Mouse (Mus musculus): ENCODE results near the gene Krt10. TPM values are rescaled to one million over a fixed set of nuclear protein-coding genes. Genes with fewer than 3 reads are reported as not detected.

The Krt10 gene
- polyA plus RNA-seq, 1 experiment from 2014 or later = 24.0 TPM

GRCm38 (mm10) chr11:99413247-99413646, 24.1 kb upstream of the Krt10 start:
- ATAC-seq (ENCODE audit: insufficient number of reproducible peaks, low FRiP score, low TSS enrichment, low read depth) (no peak), DNase-seq (ENCODE audit: low spot score) (peak; percentile 61)
- WGBS = 21% methylated on average over 6 of the region's 6 CpGs
- H3K9ac ChIP-seq (ENCODE audit: low read length) = no peak overlapping the region
- H3K4me1 ChIP-seq (ENCODE audit: control insufficient read depth, insufficient read depth, low read length) = no peaks in the 10 kb centered on the region
- H3K36me3 ChIP-seq (ENCODE audit: control insufficient read depth, insufficient read depth, low read length) = no peaks in the 10 kb centered on the region
- H3K4me2 ChIP-seq (ENCODE audit: low read depth, severe bottlenecking) = no peak overlapping the region
- no peaks in the 10 kb centered on the region for H3K9me3 ChIP-seq (ENCODE audit: control insufficient read depth, low read length)
- no peaks in the 10 kb centered on the region for H3K27me3 ChIP-seq (ENCODE audit: control insufficient read depth, insufficient read depth, low read length)
- H3K4me3 ChIP-seq (ENCODE audit: low read depth, low read length) = no peak overlapping the region
- no peak overlapping the region for H3K27ac ChIP-seq (replicated peaks; ENCODE audit: low read depth, low read length)

GRCm38 (mm10) chr11:99406186-99406585, 17.0 kb upstream of the Krt10 start:
- no peak overlapping the region for H3K4me3 ChIP-seq (ENCODE audit: low read depth, low read length)
- H3K36me3 ChIP-seq (ENCODE audit: control insufficient read depth, insufficient read depth, low read length) = no peaks in the 10 kb centered on the region
- ATAC-seq (ENCODE audit: insufficient number of reproducible peaks, low FRiP score, low TSS enrichment, low read depth) = no peak
- no peak overlapping the region for H3K4me2 ChIP-seq (ENCODE audit: low read depth, severe bottlenecking)
- no peak for DNase-seq (ENCODE audit: low spot score)
- H3K27ac ChIP-seq (replicated peaks; ENCODE audit: low read depth, low read length) = no peak overlapping the region
- WGBS = 80% methylated on average over 10 of the region's 10 CpGs
- H3K9me3 ChIP-seq (ENCODE audit: control insufficient read depth, low read length) = no peaks in the 10 kb centered on the region
- H3K4me1 ChIP-seq (ENCODE audit: control insufficient read depth, insufficient read depth, low read length) = no peaks in the 10 kb centered on the region
- H3K9ac ChIP-seq (ENCODE audit: low read length) = no peak overlapping the region
- H3K27me3 ChIP-seq (ENCODE audit: control insufficient read depth, insufficient read depth, low read length) = no peaks in the 10 kb centered on the region

GRCm38 (mm10) chr11:99399956-99400549, 10.9 kb upstream of the Krt10 start:
- ATAC-seq (ENCODE audit: insufficient number of reproducible peaks, low FRiP score, low TSS enrichment, low read depth) = no peak
- Histone ChIP-seq H3K27ac (replicated peaks; ENCODE audit: low read depth, low read length) (no peak overlapping the region), H3K4me3 (ENCODE audit: low read depth, low read length) (no peak overlapping the region), H3K9me3 (ENCODE audit: control insufficient read depth, low read length) (no peaks in the 10 kb centered on the region), H3K9ac (ENCODE audit: low read length) (no peak overlapping the region), H3K27me3 (ENCODE audit: control insufficient read depth, insufficient read depth, low read length) (no peaks in the 10 kb centered on the region), H3K4me1 (ENCODE audit: control insufficient read depth, insufficient read depth, low read length) (no peaks in the 10 kb centered on the region), H3K36me3 (ENCODE audit: control insufficient read depth, insufficient read depth, low read length) (no peaks in the 10 kb centered on the region), H3K4me2 (ENCODE audit: low read depth, severe bottlenecking) (no peak overlapping the region)
- 88% methylated on average over 13 of the region's 13 CpGs for WGBS
- DNase-seq (ENCODE audit: low spot score) = no peak

- no peaks in the 10 kb centered on the region for H3K27me3 ChIP-seq (ENCODE audit: control insufficient read depth, insufficient read depth, low read length)
- WGBS = 67% methylated on average over 8 of the region's 8 CpGs
- no peak overlapping the region for H3K4me3 ChIP-seq (ENCODE audit: low read depth, low read length)
- no peak for DNase-seq (ENCODE audit: low spot score)
- no peak overlapping the region for H3K27ac ChIP-seq (replicated peaks; ENCODE audit: low read depth, low read length)
- H3K9ac ChIP-seq (ENCODE audit: low read length) = no peak overlapping the region
- H3K4me1 ChIP-seq (ENCODE audit: control insufficient read depth, insufficient read depth, low read length) = no peaks in the 10 kb centered on the region
- H3K36me3 ChIP-seq (ENCODE audit: control insufficient read depth, insufficient read depth, low read length) = no peaks in the 10 kb centered on the region
- no peaks in the 10 kb centered on the region for H3K9me3 ChIP-seq (ENCODE audit: control insufficient read depth, low read length)
- no peak for ATAC-seq (ENCODE audit: insufficient number of reproducible peaks, low FRiP score, low TSS enrichment, low read depth)
- H3K4me2 ChIP-seq (ENCODE audit: low read depth, severe bottlenecking) = no peak overlapping the region
These were observed 9.7 kb upstream of the Krt10 start for GRCm38 (mm10) chr11:99398832-99399231.

- WGBS = 86% methylated on average over 3 of the region's 3 CpGs
- Histone ChIP-seq H3K4me1 (ENCODE audit: control insufficient read depth, insufficient read depth, low read length) (no peaks in the 10 kb centered on the region), H3K27me3 (ENCODE audit: control insufficient read depth, insufficient read depth, low read length) (no peaks in the 10 kb centered on the region), H3K9me3 (ENCODE audit: control insufficient read depth, low read length) (no peaks in the 10 kb centered on the region), H3K9ac (ENCODE audit: low read length) (no peak overlapping the region), H3K4me3 (ENCODE audit: low read depth, low read length) (no peak overlapping the region), H3K36me3 (ENCODE audit: control insufficient read depth, insufficient read depth, low read length) (no peaks in the 10 kb centered on the region), H3K27ac (replicated peaks; ENCODE audit: low read depth, low read length) (no peak overlapping the region), H3K4me2 (ENCODE audit: low read depth, severe bottlenecking) (no peak overlapping the region)
- no peak for ATAC-seq (ENCODE audit: insufficient number of reproducible peaks, low FRiP score, low TSS enrichment, low read depth)
- no peak for DNase-seq (ENCODE audit: low spot score)
These were observed 8.9 kb upstream of the Krt10 start for GRCm38 (mm10) chr11:99398084-99398483.

- Histone ChIP-seq H3K4me1 (ENCODE audit: control insufficient read depth, insufficient read depth, low read length) (no peaks in the 10 kb centered on the region), H3K4me2 (ENCODE audit: low read depth, severe bottlenecking) (no peak overlapping the region), H3K9ac (ENCODE audit: low read length) (no peak overlapping the region), H3K27ac (replicated peaks; ENCODE audit: low read depth, low read length) (no peak overlapping the region), H3K36me3 (ENCODE audit: control insufficient read depth, insufficient read depth, low read length) (no peaks in the 10 kb centered on the region), H3K4me3 (ENCODE audit: low read depth, low read length) (no peak overlapping the region), H3K27me3 (ENCODE audit: control insufficient read depth, insufficient read depth, low read length) (no peaks in the 10 kb centered on the region), H3K9me3 (ENCODE audit: control insufficient read depth, low read length) (no peaks in the 10 kb centered on the region)
- WGBS = 86% methylated on average over 2 of the region's 2 CpGs
- ATAC-seq (ENCODE audit: insufficient number of reproducible peaks, low FRiP score, low TSS enrichment, low read depth) (no peak), DNase-seq (ENCODE audit: low spot score) (no peak)
These were observed 7.5 kb upstream of the Krt10 start for GRCm38 (mm10) chr11:99396661-99397060.

GRCm38 (mm10) chr11:99396034-99396433, 6.9 kb upstream of the Krt10 start:
- Histone ChIP-seq H3K4me1 (ENCODE audit: control insufficient read depth, insufficient read depth, low read length) (no peaks in the 10 kb centered on the region), H3K27ac (replicated peaks; ENCODE audit: low read depth, low read length) (no peak overlapping the region), H3K27me3 (ENCODE audit: control insufficient read depth, insufficient read depth, low read length) (no peaks in the 10 kb centered on the region), H3K4me2 (ENCODE audit: low read depth, severe bottlenecking) (no peak overlapping the region), H3K4me3 (ENCODE audit: low read depth, low read length) (no peak overlapping the region), H3K9me3 (ENCODE audit: control insufficient read depth, low read length) (no peaks in the 10 kb centered on the region), H3K36me3 (ENCODE audit: control insufficient read depth, insufficient read depth, low read length) (no peaks in the 10 kb centered on the region), H3K9ac (ENCODE audit: low read length) (no peak overlapping the region)
- no peak for DNase-seq (ENCODE audit: low spot score)
- no peak for ATAC-seq (ENCODE audit: insufficient number of reproducible peaks, low FRiP score, low TSS enrichment, low read depth)
- WGBS = 37% methylated on average over 3 of the region's 3 CpGs

- Histone ChIP-seq H3K4me3 (ENCODE audit: low read depth, low read length) (no peak overlapping the region), H3K4me1 (ENCODE audit: control insufficient read depth, insufficient read depth, low read length) (no peaks in the 10 kb centered on the region), H3K9me3 (ENCODE audit: control insufficient read depth, low read length) (no peaks in the 10 kb centered on the region), H3K4me2 (ENCODE audit: low read depth, severe bottlenecking) (no peak overlapping the region), H3K36me3 (ENCODE audit: control insufficient read depth, insufficient read depth, low read length) (no peaks in the 10 kb centered on the region), H3K27ac (replicated peaks; ENCODE audit: low read depth, low read length) (no peak overlapping the region), H3K27me3 (ENCODE audit: control insufficient read depth, insufficient read depth, low read length) (no peaks in the 10 kb centered on the region), H3K9ac (ENCODE audit: low read length) (no peak overlapping the region)
- ATAC-seq (ENCODE audit: insufficient number of reproducible peaks, low FRiP score, low TSS enrichment, low read depth) (no peak), DNase-seq (ENCODE audit: low spot score) (no peak)
- WGBS = 86% methylated on average over 10 of the region's 10 CpGs
These were observed 3.3 kb upstream of the Krt10 start for GRCm38 (mm10) chr11:99392492-99392891.

- H3K4me2 ChIP-seq (ENCODE audit: low read depth, severe bottlenecking) = no peak overlapping the region
- no peak for ATAC-seq (ENCODE audit: insufficient number of reproducible peaks, low FRiP score, low TSS enrichment, low read depth)
- no peaks in the 10 kb centered on the region for H3K9me3 ChIP-seq (ENCODE audit: control insufficient read depth, low read length)
- H3K4me3 ChIP-seq (ENCODE audit: low read depth, low read length) = no peak overlapping the region
- no peak overlapping the region for H3K27ac ChIP-seq (replicated peaks; ENCODE audit: low read depth, low read length)
- WGBS = 78% methylated on average over 6 of the region's 6 CpGs
- DNase-seq (ENCODE audit: low spot score) = no peak
- no peaks in the 10 kb centered on the region for H3K27me3 ChIP-seq (ENCODE audit: control insufficient read depth, insufficient read depth, low read length)
- no peak overlapping the region for H3K9ac ChIP-seq (ENCODE audit: low read length)
- H3K36me3 ChIP-seq (ENCODE audit: control insufficient read depth, insufficient read depth, low read length) = no peaks in the 10 kb centered on the region
- no peaks in the 10 kb centered on the region for H3K4me1 ChIP-seq (ENCODE audit: control insufficient read depth, insufficient read depth, low read length)
These were observed 2.2 kb upstream of the Krt10 start for GRCm38 (mm10) chr11:99391375-99391774.
